Mouse (Mus musculus) CH12.LX (cell line): ENCODE measurements at regions not wholly inside any gene's neighbourhood (a gene's known extent, or its start where the extent isn't known, plus 50 kb on each side); places are given as distances from the start of the nearest gene placed in this dataset.
A peak's percentile ranks its signal among the peaks of the same experiment; 100 is the strongest.

ENCODE experiments used
- DNase-seq: peaks from one replicate; pipeline ENCODE4 v3.0.0-alpha.2; 2013; ENCODE audit errors: extremely low read depth
- H3K27ac ChIP-seq: 2 replicates; pipeline ENCODE4 v1.5.1; 2012; ENCODE audit warnings: low read depth, mild to moderate bottlenecking, control low read depth, moderate library complexity; ENCODE audit not compliant: insufficient read depth
- H3K27me3 ChIP-seq: replicated peaks from 2 replicates; pipeline ENCODE3; 2012; ENCODE audit warnings: inconsistent platforms
- H3K36me3 ChIP-seq, 2 experiments: replicated peaks in 1 of 2; 2 replicates each; pipeline versions ENCODE3 to v1.6.1; 2012; ENCODE audit warnings: inconsistent platforms in 1 of 2, low read length in 1 of 2, mild to moderate bottlenecking in 1 of 2, mixed read lengths in 1 of 2, moderate library complexity in 1 of 2; ENCODE audit not compliant: control insufficient read depth in 1 of 2, insufficient read depth in 1 of 2
- H3K4me1 ChIP-seq, 2 experiments: 2 replicates each; pipeline ENCODE4 v1.6.1; 2012; ENCODE audit warnings: inconsistent platforms in 1 of 2, moderate library complexity in 1 of 2; ENCODE audit not compliant: insufficient read depth in 2 of 2, control insufficient read depth in 1 of 2
- H3K4me2 ChIP-seq: 2 replicates; pipeline ENCODE4 v1.6.1; 2012; ENCODE audit warnings: low read depth, mild to moderate bottlenecking, control low read depth; ENCODE audit not compliant: poor library complexity, insufficient read depth, severe bottlenecking
- H3K4me3 ChIP-seq, 3 experiments: fragments of 150-350 bp in 1 of 3; sonication (generic) in 1 of 3; replicated peaks in 1 of 3; 2 replicates each; pipeline versions ENCODE3 to v1.5.1; 2011 to 2012; ENCODE audit warnings: low read depth in 2 of 3, low read length in 2 of 3, mild to moderate bottlenecking in 2 of 3, moderate library complexity in 2 of 3, control low read depth in 1 of 3, improper control_type of control experiment in 1 of 3, inconsistent platforms in 1 of 3, mixed read lengths in 1 of 3; ENCODE audit not compliant: poor library complexity in 1 of 3
- H3K79me2 ChIP-seq: replicated peaks from 2 replicates; pipeline ENCODE4 v1.6.1; 2012; ENCODE audit warnings: mild to moderate bottlenecking, moderate library complexity; ENCODE audit not compliant: control insufficient read depth, poor library complexity, insufficient read depth, severe bottlenecking; ENCODE audit errors: extremely low read depth
- H3K9ac ChIP-seq: 2 replicates; pipeline ENCODE4 v1.6.1; 2012; ENCODE audit warnings: low read depth, mild to moderate bottlenecking, control low read depth, moderate library complexity; ENCODE audit not compliant: insufficient read depth
- H3K9me3 ChIP-seq: replicated peaks from 2 replicates; pipeline ENCODE3; 2012; ENCODE audit warnings: low read length, inconsistent platforms, mixed read lengths
- CTCF ChIP-seq, 2 experiments: IDR thresholded peaks in 1 of 2; conservative IDR thresholded peaks in 1 of 2; 2 replicates each; pipeline ENCODE4 v1.5.1; 2011 to 2012; ENCODE audit warnings: low read depth in 2 of 2, low read length in 2 of 2, improper control_type of control experiment in 1 of 2, inconsistent platforms in 1 of 2, mild to moderate bottlenecking in 1 of 2, moderate library complexity in 1 of 2
- EP300 ChIP-seq: IDR thresholded peaks from 2 replicates; pipeline ENCODE4 v1.6.1; 2011; ENCODE audit warnings: low read length, improper control_type of control experiment
- IRF4 ChIP-seq: IDR thresholded peaks from 2 replicates; pipeline ENCODE4 v1.6.1; 2014; ENCODE audit warnings: low read depth, mild to moderate bottlenecking, inconsistent platforms, low read length, improper control_type of control experiment
- KAT2A ChIP-seq: IDR thresholded peaks from 2 replicates; pipeline ENCODE4 v1.6.1; 2012; ENCODE audit warnings: low read length, improper control_type of control experiment, inconsistent platforms; ENCODE audit not compliant: insufficient replicate concordance
- MAX ChIP-seq: IDR thresholded peaks from 2 replicates; pipeline ENCODE4 v1.6.1; 2011; ENCODE audit warnings: low read length, improper control_type of control experiment
- MAZ ChIP-seq: IDR thresholded peaks from 2 replicates; pipeline ENCODE4 v1.6.1; 2012; ENCODE audit warnings: low read depth, mild to moderate bottlenecking, inconsistent platforms, low read length, improper control_type of control experiment, moderate library complexity
- MXI1 ChIP-seq: IDR thresholded peaks from 2 replicates; pipeline ENCODE4 v1.6.1; 2011; ENCODE audit warnings: mild to moderate bottlenecking, low read depth, low read length, improper control_type of control experiment
- MYC ChIP-seq: IDR thresholded peaks from 2 replicates; pipeline ENCODE4 v1.6.1; 2011; ENCODE audit warnings: low read depth, mild to moderate bottlenecking, improper control_type of control experiment, low read length
- NELFE ChIP-seq: IDR thresholded peaks from 2 replicates; pipeline ENCODE4 v1.6.1; 2011; ENCODE audit warnings: low read depth, low read length, improper control_type of control experiment
- NRF1 ChIP-seq: IDR thresholded peaks from 2 replicates; pipeline ENCODE4 v1.6.1; 2014; ENCODE audit warnings: low read depth, mild to moderate bottlenecking, inconsistent platforms, low read length, improper control_type of control experiment, moderate library complexity
- PAX5 ChIP-seq: IDR thresholded peaks from 2 replicates; pipeline ENCODE4 v1.6.1; 2012; ENCODE audit warnings: low read length, inconsistent platforms, mixed read lengths
- POLR2A ChIP-seq: IDR thresholded peaks from 2 replicates; pipeline ENCODE4 v1.6.1; 2011; ENCODE audit warnings: low read depth, mild to moderate bottlenecking, improper control_type of control experiment, low read length
- RAD21 ChIP-seq: IDR thresholded peaks from 2 replicates; pipeline ENCODE4 v1.6.1; 2011; ENCODE audit warnings: low read depth, mild to moderate bottlenecking, low read length, improper control_type of control experiment, moderate library complexity
- RCOR1 ChIP-seq: conservative IDR thresholded peaks from 2 replicates; pipeline ENCODE4 v1.6.1; 2012; ENCODE audit warnings: low read depth, mild to moderate bottlenecking, inconsistent platforms, low read length, improper control_type of control experiment
- SIN3A ChIP-seq: IDR thresholded peaks from 2 replicates; pipeline ENCODE4 v1.6.1; 2012; ENCODE audit warnings: low read length, improper control_type of control experiment, inconsistent platforms
- TBP ChIP-seq: conservative IDR thresholded peaks from 2 replicates; pipeline ENCODE4 v1.6.1; 2011; ENCODE audit warnings: low read depth, low read length, improper control_type of control experiment
- USF1 ChIP-seq: IDR thresholded peaks from 2 replicates; pipeline ENCODE4 v1.6.1; 2014; ENCODE audit warnings: low read depth, mild to moderate bottlenecking, inconsistent platforms, low read length, improper control_type of control experiment
- USF2 ChIP-seq: conservative IDR thresholded peaks from 2 replicates; pipeline ENCODE4 v1.6.1; 2011; ENCODE audit warnings: low read depth, low read length, improper control_type of control experiment
- ZC3H11A ChIP-seq: IDR thresholded peaks from 2 replicates; pipeline ENCODE4 v1.6.1; 2012; ENCODE audit warnings: low read depth, mild to moderate bottlenecking, inconsistent platforms, low read length, improper control_type of control experiment
- ZKSCAN1 ChIP-seq: IDR thresholded peaks from 2 replicates; pipeline ENCODE4 v1.6.1; 2012; ENCODE audit warnings: low read depth, inconsistent platforms, low read length, improper control_type of control experiment, borderline replicate concordance
- ZNF384 ChIP-seq: IDR thresholded peaks from 2 replicates; pipeline ENCODE4 v1.6.1; 2012; ENCODE audit warnings: low read depth, low read length, improper control_type of control experiment, inconsistent platforms
- dilution Hi-C: fragments of 300-500 bp; cut with MboI; formaldehyde crosslinking; loops from 2 replicates; pipeline ENCODE4 v1.14.3; 2020; ENCODE audit warnings: low sequenced_read_pairs; ENCODE audit not compliant: extremely low pct_unique_long_range_greater_than_20kb, extremely low pct_ligation_motif_present
- in situ Hi-C: fragments of 300-500 bp; cut with MboI; formaldehyde crosslinking; loops from 3 replicates; pipeline ENCODE4 v1.14.3; 2019; ENCODE audit warnings: low sequenced_read_pairs, low pct_ligation_motif_present, low pct_unique_long_range_greater_than_20kb, mixed read lengths

GRCm38 (mm10) chr14:15978329-15978728 lies 270.8 kb upstream of the Ngly1 start:
- Histone ChIP-seq H3K79me2 (no peaks in the 10 kb centered on the region), H3K9ac (no peak overlapping the region), H3K27me3 (no peaks in the 10 kb centered on the region), H3K4me2 (no peak overlapping the region), H3K9me3 (no peaks in the 10 kb centered on the region), H3K4me1 (no peaks in the 10 kb centered on the region), H3K27ac (no peak overlapping the region), H3K4me3 (no peak overlapping the region), H3K36me3 (no peaks in the 10 kb centered on the region)
- in situ Hi-C loops = no loop called here
- dilution Hi-C loops = no loop called here
- TF ChIP-seq SIN3A = no peak
- no peak for TF ChIP-seq CTCF (conservative IDR thresholded peaks at IDR 0.05 in 1 of 2, IDR thresholded peaks at IDR 0.05 in 1 of 2; ENCODE audit: low read depth in 2 of 2, low read length in 2 of 2)
- TF ChIP-seq NRF1 = no peak
- no peak for TF ChIP-seq KAT2A
- TF ChIP-seq POLR2A = no peak
- no peak for TF ChIP-seq USF1
- TF ChIP-seq MAX = no peak
- TF ChIP-seq MXI1 = no peak
- TF ChIP-seq TBP = no peak
- TF ChIP-seq PAX5 = no peak
- TF ChIP-seq IRF4 = no peak
- TF ChIP-seq ZC3H11A = no peak
- no peak for TF ChIP-seq MYC
- no peak for TF ChIP-seq NELFE
- TF ChIP-seq RAD21 = no peak
- TF ChIP-seq USF2 = no peak
- TF ChIP-seq RCOR1 = no peak
- TF ChIP-seq MAZ = no peak
- TF ChIP-seq ZKSCAN1 = no peak
- peak; percentile 1 for DNase-seq

GRCm38 (mm10) chr14:16005409-16005808 lies 243.7 kb upstream of the Ngly1 start:
- Histone ChIP-seq H3K27ac (no peak overlapping the region), H3K4me2 (no peak overlapping the region), H3K36me3 (no peaks in the 10 kb centered on the region), H3K4me3 (no peak overlapping the region), H3K9ac (no peak overlapping the region), H3K27me3 (no peaks in the 10 kb centered on the region), H3K9me3 (no peaks in the 10 kb centered on the region), H3K79me2 (no peaks in the 10 kb centered on the region), H3K4me1 (no peaks in the 10 kb centered on the region; a peak in 1 of 4 replicates)
- DNase-seq = no peak
- in situ Hi-C loops = no loop called here
- dilution Hi-C loops = no loop called here
- TF ChIP-seq EP300 (no peak), KAT2A (no peak), ZNF384 (no peak), SIN3A (no peak), ZKSCAN1 (no peak)
